ENCODE assay signal across 8 mouse cellular contexts in genomic region chr14:32772791-32773190, GRCm38 (mm10). TPM values are rescaled to one million over a fixed set of nuclear protein-coding genes. Genes with fewer than 3 reads are reported as not detected.
DNase-seq lines count a peak whose midpoint lies in the region; ATAC-seq and TF ChIP-seq lines count a peak whose summit lies in the region.

No protein-coding gene starts in this region.

- no peaks in the 10 kb centered on the region for H3K9me3 ChIP-seq in forebrain, embryonic 14.5 days (replicated peaks; ENCODE audit: control insufficient read depth, low read length)
- no peaks in the 10 kb centered on the region for H3K9me3 ChIP-seq in forebrain, embryonic 13.5 days (replicated peaks)
- no peaks in the 10 kb centered on the region for H3K9me3 ChIP-seq in midbrain, postnatal 0 days (ENCODE audit: low read length)
- H3K9me3 ChIP-seq in midbrain, embryonic 15.5 days = no peaks in the 10 kb centered on the region
- H3K9me3 ChIP-seq in midbrain, embryonic 14.5 days (ENCODE audit: control insufficient read depth, low read length) = no peaks in the 10 kb centered on the region

- no peak overlapping the region for H3K4me3 ChIP-seq in forebrain, embryonic 14.5 days (ENCODE audit: low read depth, low read length)
- H3K4me3 ChIP-seq in forebrain, embryonic 13.5 days = no peak overlapping the region
- H3K4me3 ChIP-seq in midbrain, postnatal 0 days (ENCODE audit: low read depth, low read length) = no peak overlapping the region
- H3K4me3 ChIP-seq in midbrain, embryonic 15.5 days = no peak overlapping the region
- H3K4me3 ChIP-seq in cortical plate, adult 2 months (ENCODE audit: insufficient read depth, low read length) = no peak overlapping the region
- H3K4me3 ChIP-seq in lung, adult 2 months (replicated peaks; ENCODE audit: extremely low read depth, low read depth, low read length) = no peak overlapping the region
- no peak overlapping the region for H3K4me3 ChIP-seq in midbrain, embryonic 14.5 days (replicated peaks; ENCODE audit: low read depth, low read length)

- no peak for ATAC-seq in forebrain, embryonic 14.5 days
- no peak for ATAC-seq in forebrain, embryonic 13.5 days
- ATAC-seq in midbrain, postnatal 0 days (ENCODE audit: low FRiP score) = no peak
- no peak for ATAC-seq in midbrain, embryonic 15.5 days (replicated peaks)
- ATAC-seq in midbrain, embryonic 14.5 days (ENCODE audit: low FRiP score, low TSS enrichment) = no peak

- H3K27ac ChIP-seq in forebrain, embryonic 14.5 days (ENCODE audit: low read depth, low read length) = no peak overlapping the region
- H3K27ac ChIP-seq in forebrain, embryonic 13.5 days = no peak overlapping the region
- no peak overlapping the region for H3K27ac ChIP-seq in midbrain, postnatal 0 days (ENCODE audit: low read depth, low read length)
- H3K27ac ChIP-seq in midbrain, embryonic 15.5 days = no peak overlapping the region
- no peak overlapping the region for H3K27ac ChIP-seq in cortical plate, adult 2 months (ENCODE audit: insufficient read depth, low read length)
- H3K27ac ChIP-seq in midbrain, embryonic 14.5 days (replicated peaks; ENCODE audit: low read depth, low read length) = no peak overlapping the region

- no peak overlapping the region for H3K4me2 ChIP-seq in forebrain, embryonic 14.5 days (ENCODE audit: low read length)
- H3K4me2 ChIP-seq in forebrain, embryonic 13.5 days = no peak overlapping the region
- H3K4me2 ChIP-seq in midbrain, postnatal 0 days (ENCODE audit: low read depth, low read length, poor library complexity, severe bottlenecking) = no peak overlapping the region
- H3K4me2 ChIP-seq in midbrain, embryonic 15.5 days = no peak overlapping the region
- no peak overlapping the region for H3K4me2 ChIP-seq in midbrain, embryonic 14.5 days (ENCODE audit: low read length)

- H3K27me3 ChIP-seq in forebrain, embryonic 14.5 days (replicated peaks; ENCODE audit: control insufficient read depth, insufficient read depth, low read length) = no peaks in the 10 kb centered on the region
- H3K27me3 ChIP-seq in forebrain, embryonic 13.5 days = no peaks in the 10 kb centered on the region
- H3K27me3 ChIP-seq in midbrain, postnatal 0 days (ENCODE audit: insufficient read depth, low read length) = no peaks in the 10 kb centered on the region
- H3K27me3 ChIP-seq in midbrain, embryonic 15.5 days (replicated peaks) = no peaks in the 10 kb centered on the region
- H3K27me3 ChIP-seq in midbrain, embryonic 14.5 days (ENCODE audit: control insufficient read depth, insufficient read depth, low read length) = no peaks in the 10 kb centered on the region

- no peaks in the 10 kb centered on the region for H3K36me3 ChIP-seq in forebrain, embryonic 14.5 days (ENCODE audit: control insufficient read depth, insufficient read depth, low read length)
- no peaks in the 10 kb centered on the region for H3K36me3 ChIP-seq in forebrain, embryonic 13.5 days (ENCODE audit: poor library complexity, severe bottlenecking)
- H3K36me3 ChIP-seq in midbrain, postnatal 0 days (ENCODE audit: insufficient read depth, low read length) = no peaks in the 10 kb centered on the region
- H3K36me3 ChIP-seq in midbrain, embryonic 15.5 days (replicated peaks) = no peaks in the 10 kb centered on the region
- no peaks in the 10 kb centered on the region for H3K36me3 ChIP-seq in midbrain, embryonic 14.5 days (ENCODE audit: control insufficient read depth, insufficient read depth, low read length)

- WGBS in forebrain, embryonic 14.5 days = 48% methylated on average over 3 of the region's 3 CpGs
- 49% methylated on average over 3 of the region's 3 CpGs for WGBS in forebrain, embryonic 13.5 days
- 45% methylated on average over 3 of the region's 3 CpGs for WGBS in midbrain, postnatal 0 days
- WGBS in midbrain, embryonic 15.5 days = 50% methylated on average over 3 of the region's 3 CpGs
- WGBS in lung, adult 2 months = 43% methylated on average over 3 of the region's 3 CpGs
- WGBS in midbrain, embryonic 14.5 days = 46% methylated on average over 3 of the region's 3 CpGs

- H3K4me1 ChIP-seq in forebrain, embryonic 14.5 days (ENCODE audit: control insufficient read depth, insufficient read depth, low read length) = no peaks in the 10 kb centered on the region
- H3K4me1 ChIP-seq in forebrain, embryonic 13.5 days = no peaks in the 10 kb centered on the region
- H3K4me1 ChIP-seq in midbrain, postnatal 0 days (ENCODE audit: insufficient read depth, low read length) = no peaks in the 10 kb centered on the region
- no peaks in the 10 kb centered on the region for H3K4me1 ChIP-seq in midbrain, embryonic 15.5 days
- no peaks in the 10 kb centered on the region for H3K4me1 ChIP-seq in cortical plate, adult 2 months (ENCODE audit: control insufficient read depth, insufficient read depth, low read length)
- H3K4me1 ChIP-seq in lung, adult 2 months (ENCODE audit: control insufficient read depth, insufficient read depth, low read length) = no peaks in the 10 kb centered on the region
- H3K4me1 ChIP-seq in midbrain, embryonic 14.5 days (ENCODE audit: control insufficient read depth, insufficient read depth, low read length) = no peaks in the 10 kb centered on the region

- TF ChIP-seq CTCF in midbrain, postnatal 0 days (IDR thresholded peaks at IDR 0.05) = peak; percentile 52
- TF ChIP-seq CTCF in cortical plate, adult 2 months (IDR thresholded peaks at IDR 0.05; ENCODE audit: extremely low read depth, insufficient read depth, low read length) = peak; percentile 39; the same call in 1 of the 2 replicates
- peak; percentile 30; the same call in 1 of the 2 replicates for TF ChIP-seq CTCF in lung, adult 2 months (IDR thresholded peaks at IDR 0.05; ENCODE audit: insufficient read depth, low read length)

- no peak for TF ChIP-seq POLR2A in cortical plate, adult 2 months (IDR thresholded peaks at IDR 0.05; ENCODE audit: extremely low read depth, insufficient read depth, low read length)
- TF ChIP-seq POLR2A in lung, adult 2 months (IDR thresholded peaks at IDR 0.05; ENCODE audit: borderline replicate concordance, extremely low read depth, low read depth, low read length) = no peak

- DNase-seq in forebrain, embryonic 14.5 days (ENCODE audit: low spot score) = peak; percentile 31
- DNase-seq in midbrain, postnatal 0 days (ENCODE audit: low spot score) = no peak
- peak; percentile 10 for DNase-seq in lung, adult 2 months
- DNase-seq in midbrain, embryonic 14.5 days = no peak
- no peak for DNase-seq in urinary bladder, postnatal 10 days (ENCODE audit: low spot score)

- no peak overlapping the region for H3K9ac ChIP-seq in forebrain, embryonic 14.5 days (ENCODE audit: low read length)
- no peak overlapping the region for H3K9ac ChIP-seq in forebrain, embryonic 13.5 days
- no peak overlapping the region for H3K9ac ChIP-seq in midbrain, postnatal 0 days (replicated peaks; ENCODE audit: low read length, poor library complexity, severe bottlenecking)
- H3K9ac ChIP-seq in midbrain, embryonic 15.5 days = no peak overlapping the region
- H3K9ac ChIP-seq in midbrain, embryonic 14.5 days (replicated peaks; ENCODE audit: low read length) = no peak overlapping the region

RNA-seq across cellular contexts. Expression of gene Tmem273, which starts 13.0 kb away (rescaled TPM):
- polyA plus RNA-seq in forebrain, embryonic 14.5 days (2014; fragmentation: Nextera tagmentation; extraction: Ambion mirVana) = 0.28 and 0.56 TPM in 2 replicates
- polyA plus RNA-seq in forebrain, embryonic 13.5 days (2015; fragmentation: Nextera tagmentation; extraction: Ambion mirVana) = 0.36 and 0.71 TPM in 2 replicates
- total RNA-seq in midbrain, postnatal 0 days (2014; rRNA removed) = 0.38 and 0.71 TPM in 2 replicates
- 0.40 and 0.60 TPM in 2 replicates for polyA plus RNA-seq in midbrain, postnatal 0 days (2015; fragmentation: Nextera tagmentation; extraction: Ambion mirVana)
- 0.19 and 0.27 TPM in 2 replicates for polyA plus RNA-seq in midbrain, embryonic 15.5 days (2015; fragmentation: Nextera tagmentation; extraction: Ambion mirVana)
- 2.2 and 2.5 TPM in 2 replicates for polyA plus RNA-seq in cortical plate, adult 2 months (2012; rRNA removed)
- polyA plus RNA-seq in lung, adult 2 months (2012; rRNA removed) = 2.0 and 2.4 TPM in 2 replicates
- polyA plus RNA-seq in midbrain, embryonic 14.5 days (2014; fragmentation: Nextera tagmentation; extraction: Ambion mirVana) = 0.33 TPM in 1 of 2 replicates, not detected in the other

Comparison
In these comparisons a context has a peak if more than half of its experiments do, and no peak if none do; other contexts are left out.
1. DNase-seq: peak in forebrain, embryonic 14.5 days (single experiment) and lung, adult 2 months (single experiment); none in midbrain, postnatal 0 days (single experiment), midbrain, embryonic 14.5 days (single experiment) and urinary bladder, postnatal 10 days (single experiment).
2. Peak in every context shown above with its lines, with median percentiles within 50 percentile points of each other: CTCF ChIP-seq.